Mouse (Mus musculus) liver, adult 2 months (tissue): ENCODE measurements around the gene Pwwp2b.

Experiments
- CTCF ChIP-seq: fragments of 200-500 bp; IDR thresholded peaks from 2 replicates; pipeline ENCODE4 v1.5.1; 2011; ENCODE audit warnings: low read depth, low read length, control low read depth
- POLR2A ChIP-seq: fragments of 200-500 bp; IDR thresholded peaks from 2 replicates; pipeline ENCODE4 v1.6.1; 2011; ENCODE audit warnings: low read length, control low read depth; ENCODE audit not compliant: insufficient read depth; ENCODE audit errors: extremely low read depth

DNA sequence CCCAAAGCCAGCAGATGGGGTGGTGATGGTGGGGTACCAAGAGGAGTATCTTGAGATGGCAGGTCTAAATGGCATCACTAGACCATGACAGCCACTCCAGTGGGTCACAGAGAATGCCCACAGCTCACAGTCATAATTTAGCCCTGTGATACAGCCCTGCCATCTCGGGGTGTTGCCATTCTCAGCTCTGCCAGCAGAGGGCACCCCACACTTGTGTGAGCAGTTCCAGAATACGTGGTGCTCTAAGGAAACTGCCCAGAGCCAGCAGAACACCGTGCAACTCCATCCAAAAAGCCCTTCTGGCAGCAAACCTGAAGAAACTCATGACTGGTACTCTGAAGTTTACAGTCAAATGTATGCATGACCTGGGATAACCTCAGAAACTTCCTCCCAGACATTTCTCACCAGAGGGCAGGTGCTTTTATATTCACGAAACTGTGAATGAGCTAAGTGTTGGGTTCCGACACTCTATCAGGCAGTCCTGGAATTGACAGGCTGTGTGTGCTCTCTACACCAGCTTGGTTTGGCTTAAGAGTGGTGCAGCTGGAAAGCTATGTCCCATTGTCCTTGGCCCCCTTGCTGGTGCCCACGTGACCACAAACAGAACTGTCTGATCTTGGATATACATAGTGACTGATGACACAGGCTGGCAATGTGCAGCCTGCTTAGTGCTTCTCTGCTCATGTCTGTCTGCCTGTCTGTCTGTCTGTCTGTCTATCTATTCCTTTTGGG lies 55.2 kb downstream of the Pwwp2b start:
- TF ChIP-seq CTCF (peak; percentile 99), POLR2A (no peak)
